Mouse (Mus musculus): ENCODE data around the gene Luzp1.

Luzp1 gene

DNA sequence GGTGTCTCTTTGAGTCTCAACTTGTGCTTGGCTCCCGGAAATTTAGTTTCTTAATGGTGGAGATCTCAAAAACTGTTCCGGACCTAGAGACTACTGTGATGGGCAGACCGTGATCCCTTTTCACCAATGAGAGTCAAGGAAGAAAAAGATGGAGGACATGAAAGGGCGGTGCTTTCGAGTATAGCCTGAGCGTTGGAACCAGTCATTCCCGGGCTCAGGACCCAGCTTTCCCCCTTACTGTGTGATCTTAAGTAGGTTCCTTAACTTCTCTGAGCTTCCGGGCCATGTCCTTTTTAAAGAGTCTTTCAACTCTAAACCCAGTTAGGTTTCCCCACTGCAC lies 6.8 kb upstream of the Luzp1 start:
- peak in 1 of 2 experiments; percentile 25 for DNase-seq

DNA sequence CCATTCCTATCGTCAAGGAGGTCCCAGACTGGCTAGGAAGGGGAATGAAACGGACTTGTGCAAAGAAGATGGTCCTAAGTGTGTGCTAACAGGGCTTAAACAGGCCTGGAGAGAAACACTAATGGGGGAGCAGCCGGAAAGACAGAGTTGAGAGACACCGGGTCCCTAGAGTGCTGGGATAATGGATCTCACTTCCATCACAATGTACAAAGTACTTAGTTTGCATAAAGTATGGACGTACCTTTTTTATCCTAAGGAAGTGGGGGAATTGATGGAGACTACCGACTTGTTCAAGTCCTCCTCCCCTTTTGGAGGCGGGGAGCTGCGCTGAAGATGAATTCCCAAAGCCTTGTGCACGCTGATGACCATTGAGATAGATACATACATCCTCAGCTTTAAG lies 6.1 kb upstream of the Luzp1 start:
- no peak for DNase-seq

DNA sequence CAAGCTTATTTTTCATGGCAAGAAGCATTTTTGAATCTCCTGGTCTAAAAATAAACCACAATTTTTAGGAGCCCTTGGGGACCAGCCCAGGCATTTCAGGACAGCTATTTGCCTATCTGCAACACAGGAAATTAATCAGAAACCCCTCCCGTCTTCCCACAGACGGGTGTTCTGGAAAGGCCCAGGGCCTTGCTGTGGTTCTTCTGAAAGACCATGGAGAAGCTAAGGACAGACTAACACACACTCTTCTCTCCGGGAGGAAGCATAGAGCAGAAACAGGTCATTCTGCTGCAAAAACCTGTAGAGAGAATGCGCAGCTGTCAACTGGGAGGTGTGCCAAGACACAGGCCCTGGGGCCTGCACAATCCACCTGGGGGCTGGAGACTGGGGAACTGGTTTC lies 3.3 kb upstream of the Luzp1 start:
- peak; percentile 57 to 69 for DNase-seq

DNA sequence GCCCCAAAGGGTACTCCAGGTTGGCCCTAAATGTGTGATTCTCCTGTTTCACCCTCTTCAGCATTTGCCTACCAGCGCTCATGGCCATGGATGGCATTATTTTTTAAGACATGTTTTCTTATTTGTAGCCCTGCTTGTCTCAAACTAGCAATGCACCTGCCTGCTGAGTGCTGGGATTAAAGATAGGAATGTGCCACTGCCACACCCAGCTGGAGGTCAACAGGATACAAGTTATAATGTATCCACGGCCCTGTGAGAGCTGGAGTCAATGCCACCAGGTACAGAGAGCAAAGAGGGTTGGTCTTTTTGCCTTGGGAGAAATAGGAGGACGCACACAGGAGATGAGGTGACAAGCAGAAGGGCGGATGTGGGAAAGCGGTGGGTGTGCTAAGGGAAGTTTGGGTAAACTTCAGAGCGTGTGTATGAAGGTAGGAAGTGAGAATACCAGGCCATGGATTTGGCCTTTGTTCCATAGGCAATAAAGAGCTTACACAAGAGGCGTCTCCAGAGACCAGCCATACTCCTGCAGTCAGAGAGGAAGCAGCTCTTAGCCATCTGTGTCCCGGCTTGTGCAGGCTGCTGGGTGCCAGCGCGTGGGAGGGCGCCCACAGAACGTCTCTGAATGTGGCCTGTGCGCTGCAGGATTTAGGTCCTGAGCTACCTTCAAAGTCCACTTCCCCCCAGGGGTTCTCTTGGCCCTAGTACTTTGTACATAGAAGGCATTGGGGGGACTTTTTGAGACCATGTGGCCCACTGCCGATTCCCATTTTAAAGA lies 821 bp upstream of the Luzp1 start:
- DNase-seq = no peak

DNA sequence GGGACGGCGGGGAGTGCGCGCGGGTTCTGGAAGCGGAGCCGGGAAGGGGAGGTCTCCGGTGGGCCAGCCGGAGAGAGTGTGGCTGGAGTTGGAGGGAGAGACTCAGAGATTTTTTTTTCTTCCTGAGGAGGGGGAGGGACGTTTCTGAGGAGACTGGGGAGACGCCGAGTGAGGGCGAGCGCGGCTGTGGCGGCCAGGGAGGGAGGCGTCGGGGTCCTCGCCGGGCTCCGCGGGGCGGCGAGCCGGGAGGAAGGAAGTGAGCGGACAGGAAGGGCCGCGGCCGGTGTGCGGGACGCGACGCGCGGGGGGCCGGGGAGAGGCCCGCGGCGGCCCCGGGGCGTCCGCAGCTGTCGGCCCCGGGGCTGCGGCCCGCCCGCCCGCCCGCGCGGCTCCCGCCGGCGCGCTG lies 383 bp downstream of the Luzp1 start:
- peak; percentile 62 to 66 for DNase-seq

DNA sequence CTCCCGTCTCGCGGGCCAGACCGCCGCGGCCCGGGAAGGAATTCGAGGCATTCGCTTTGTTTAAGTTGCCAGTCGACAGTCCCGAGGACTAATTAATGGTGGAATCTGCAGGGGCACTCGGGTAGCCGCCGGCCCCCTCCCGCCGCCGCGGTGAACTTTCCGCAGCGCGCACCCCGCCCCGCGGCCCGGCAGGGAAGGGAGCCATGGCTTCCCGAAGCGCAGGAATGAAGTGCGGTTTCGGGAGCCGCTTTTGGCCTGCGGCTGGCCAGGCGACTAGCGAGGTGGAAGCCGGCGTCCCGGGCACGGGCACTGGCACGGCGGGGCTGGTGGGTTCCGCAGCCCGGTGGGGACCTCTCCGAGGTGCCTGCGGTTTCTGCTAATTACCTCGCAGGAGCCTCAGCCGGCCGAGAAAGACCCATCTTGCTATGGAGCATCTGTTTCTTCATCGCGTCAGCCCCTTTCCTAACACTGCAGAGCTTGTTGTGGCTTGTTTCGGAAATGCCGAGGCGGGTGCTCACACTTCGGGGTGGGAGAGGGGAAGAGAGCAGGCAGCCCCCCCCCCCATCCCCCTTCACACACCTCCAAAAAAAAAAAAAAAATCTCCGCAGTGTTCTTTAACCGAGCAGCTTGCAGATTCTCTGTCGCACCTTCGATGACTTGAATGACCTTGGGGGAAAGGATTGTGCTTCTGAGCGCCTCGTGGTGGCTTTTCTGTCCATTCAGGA lies 948 bp downstream of the Luzp1 start:
- DNase-seq = peak; percentile 29 to 75

DNA sequence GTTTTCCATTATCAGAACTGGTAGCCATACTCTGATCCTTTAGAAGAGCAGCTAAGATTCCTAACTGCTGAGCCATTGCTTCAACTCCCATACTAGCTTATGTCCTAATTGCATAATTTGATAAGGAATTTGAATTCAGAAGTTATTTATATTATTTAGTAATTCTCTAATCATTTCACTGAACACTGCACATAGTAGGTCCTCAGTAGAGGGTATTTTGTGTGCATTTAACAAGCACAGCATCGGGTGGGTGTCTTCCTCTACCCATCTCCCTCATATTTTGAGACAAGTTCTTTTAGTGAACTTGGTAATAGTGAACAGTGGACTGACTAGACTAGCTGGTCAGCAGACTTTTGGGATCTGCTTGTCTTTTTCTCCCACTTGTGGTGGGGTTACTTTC lies 7.1 kb downstream of the Luzp1 start:
- no peak for DNase-seq

DNA sequence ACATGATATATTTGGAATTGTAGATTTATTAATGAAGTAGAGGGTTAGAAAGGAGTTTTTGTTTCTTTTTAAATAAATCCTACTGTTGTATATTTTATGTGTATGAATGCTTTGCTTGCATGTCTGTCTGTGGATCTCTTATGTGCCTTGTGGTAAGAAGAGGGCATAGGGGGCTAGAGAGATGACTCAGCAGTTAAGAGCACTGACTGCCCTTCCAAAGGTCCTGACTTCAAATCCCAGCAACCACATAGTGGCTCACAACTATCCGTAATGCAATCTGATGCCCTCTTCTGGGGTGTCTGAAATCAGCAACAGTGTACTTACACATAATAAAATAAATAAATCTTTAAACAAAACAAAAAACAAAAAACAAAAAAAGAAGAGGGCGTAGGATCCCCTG lies 17.0 kb downstream of the Luzp1 start:
- no peak for DNase-seq

DNA sequence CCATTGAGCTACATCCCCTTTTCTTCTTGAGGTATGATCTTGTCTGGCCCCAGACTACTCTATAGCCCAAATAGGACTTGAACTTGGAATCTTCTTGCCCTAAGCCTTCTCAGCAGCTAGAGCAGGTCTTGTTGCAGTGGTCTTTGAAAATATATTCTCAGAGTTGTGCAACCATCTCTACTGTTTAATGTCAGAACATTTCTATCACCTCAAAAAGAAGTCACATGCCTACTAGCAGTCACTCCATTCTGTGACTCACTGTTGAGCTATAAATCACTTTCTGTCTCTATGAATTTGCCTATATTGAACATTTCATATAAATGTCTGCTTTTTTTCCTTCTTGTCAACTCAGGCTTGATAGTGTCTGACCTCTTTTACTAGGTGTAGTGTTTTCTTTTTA lies 26.4 kb downstream of the Luzp1 start:
- no peak for DNase-seq

DNA sequence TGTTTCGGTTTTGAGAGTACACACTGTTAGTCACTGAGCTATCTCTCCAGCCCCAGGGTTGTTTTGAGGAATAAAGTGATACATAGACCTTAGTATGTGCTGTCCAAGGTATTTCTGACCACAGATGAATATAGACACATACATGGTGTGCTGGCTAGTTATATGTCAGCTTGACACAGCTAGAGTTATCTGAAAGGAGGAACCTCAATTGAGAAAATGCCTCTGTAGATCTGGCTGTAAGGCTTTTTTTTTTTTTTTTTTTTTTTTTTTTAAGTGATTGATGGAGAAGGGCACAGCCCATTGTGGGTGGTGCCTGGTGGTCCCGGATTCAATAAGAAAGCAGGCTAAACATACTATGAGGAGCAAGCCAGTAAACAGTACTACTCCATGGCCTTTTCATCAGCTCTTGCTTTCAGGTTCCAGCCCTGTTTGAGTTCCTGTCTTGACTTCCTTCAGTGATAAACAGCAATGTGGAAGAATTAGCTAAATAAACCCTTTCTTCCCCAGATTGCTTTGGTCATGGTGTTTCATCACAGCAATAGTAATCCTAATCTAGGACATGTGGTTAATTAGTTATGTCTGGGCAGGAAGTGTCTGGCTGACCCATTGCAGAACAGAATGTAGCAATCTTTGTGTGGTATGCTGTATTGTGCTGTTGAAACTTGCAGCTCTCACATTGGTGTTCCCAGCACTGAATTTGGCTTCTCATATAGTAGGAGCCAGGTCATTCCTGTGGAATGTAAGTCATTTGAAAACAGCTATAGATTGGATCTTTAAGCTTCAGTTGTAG lies 36.1 kb downstream of the Luzp1 start:
- DNase-seq = no peak

DNA sequence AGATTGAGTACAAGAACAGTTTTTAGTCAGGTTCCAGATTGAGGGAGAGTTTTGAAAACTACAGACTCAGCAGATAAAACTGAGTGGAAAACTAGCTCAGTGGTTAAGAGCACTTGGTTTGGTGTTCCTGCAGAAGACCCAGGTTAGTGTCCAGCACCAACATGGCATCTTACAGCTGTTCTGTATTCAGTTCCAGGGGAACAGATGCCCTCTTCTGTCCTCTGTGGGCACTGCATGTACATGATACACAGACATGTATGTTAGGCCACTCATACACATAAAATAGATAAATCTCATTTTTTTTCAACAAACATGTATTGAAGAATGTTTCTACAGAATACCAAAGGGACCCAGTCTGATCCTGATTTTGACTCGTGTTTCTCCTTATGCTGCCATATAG lies 40.3 kb downstream of the Luzp1 start:
- DNase-seq = peak; percentile 40 to 74

DNA sequence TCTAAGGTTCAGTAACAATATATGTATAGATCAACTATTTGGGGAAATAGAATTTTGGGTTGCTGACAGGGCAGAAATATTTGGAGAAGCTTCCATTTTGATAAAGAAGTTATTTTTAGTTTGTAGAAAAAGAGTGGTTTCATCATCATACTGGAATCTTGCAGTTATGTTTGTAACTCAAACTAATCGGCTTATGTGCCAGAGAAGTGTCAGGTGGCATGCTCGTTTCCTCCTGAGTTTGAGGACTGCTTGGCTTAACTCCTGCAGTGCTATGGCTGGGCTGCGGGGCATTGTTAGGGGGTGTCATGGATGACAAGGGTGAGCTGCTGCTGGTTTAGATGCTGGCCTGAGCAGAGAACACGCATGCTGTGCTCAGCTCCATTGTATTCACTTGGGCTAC lies 42.1 kb downstream of the Luzp1 start:
- no peak for DNase-seq

DNA sequence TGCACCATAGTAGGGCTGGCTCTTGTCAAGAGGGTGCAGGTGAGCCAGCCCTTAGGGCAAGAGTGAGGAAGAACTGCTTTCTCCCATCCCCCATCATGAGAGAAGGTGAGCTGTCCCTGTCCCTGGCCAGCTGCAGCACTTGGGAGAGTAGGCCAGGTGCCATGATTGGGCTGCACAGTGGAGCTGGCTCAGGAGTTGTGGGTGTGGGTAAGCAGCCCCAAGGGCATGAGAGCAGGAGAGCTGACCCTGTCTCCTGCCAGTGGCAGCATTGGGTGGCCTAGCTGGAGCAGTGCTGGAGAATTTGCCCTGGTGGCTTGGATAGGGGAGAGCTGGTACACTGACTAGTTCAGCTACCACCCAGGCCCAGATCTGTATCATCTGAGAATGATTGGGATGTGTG lies 43.3 kb downstream of the Luzp1 start:
- DNase-seq = peak; percentile 13 to 26

DNA sequence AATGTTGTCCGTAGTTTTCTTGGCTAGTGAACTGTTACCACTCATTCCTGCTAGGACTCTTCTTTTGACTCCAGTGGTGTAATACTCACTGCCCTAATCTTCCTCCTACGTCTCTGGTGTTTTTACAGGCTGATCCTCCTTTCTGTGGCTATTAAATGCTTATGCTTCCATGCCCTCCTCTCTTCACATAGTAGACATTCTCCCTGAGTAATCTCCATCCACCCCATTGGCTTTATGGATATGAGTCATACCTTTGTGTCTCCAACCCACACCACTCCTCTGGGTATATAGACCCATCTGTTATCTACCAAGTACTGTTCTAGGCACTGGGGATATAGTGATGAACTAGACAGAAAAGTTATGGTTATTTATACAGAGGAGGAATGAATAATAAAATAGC lies 48.6 kb downstream of the Luzp1 start:
- no peak for DNase-seq

DNA sequence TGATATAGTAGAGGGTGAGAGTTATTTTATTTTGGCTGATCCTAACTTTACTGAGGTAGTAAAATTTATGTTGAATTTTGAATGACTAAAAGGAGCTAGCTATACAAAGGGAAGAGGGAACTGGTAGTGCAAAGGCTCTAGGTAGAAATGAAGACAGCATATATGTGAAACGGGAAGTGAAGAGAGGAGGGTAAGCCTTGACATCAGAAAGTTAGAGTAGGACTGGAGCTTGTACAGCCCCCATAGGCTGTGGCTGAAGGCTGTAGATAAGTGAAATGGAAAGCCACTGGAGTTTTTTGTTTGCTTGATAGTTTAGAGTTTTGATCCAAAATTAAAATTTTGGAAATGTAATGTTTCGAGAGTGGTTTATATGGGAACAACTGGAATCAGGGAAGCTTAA lies 49.0 kb downstream of the Luzp1 start:
- no peak for DNase-seq

DNA sequence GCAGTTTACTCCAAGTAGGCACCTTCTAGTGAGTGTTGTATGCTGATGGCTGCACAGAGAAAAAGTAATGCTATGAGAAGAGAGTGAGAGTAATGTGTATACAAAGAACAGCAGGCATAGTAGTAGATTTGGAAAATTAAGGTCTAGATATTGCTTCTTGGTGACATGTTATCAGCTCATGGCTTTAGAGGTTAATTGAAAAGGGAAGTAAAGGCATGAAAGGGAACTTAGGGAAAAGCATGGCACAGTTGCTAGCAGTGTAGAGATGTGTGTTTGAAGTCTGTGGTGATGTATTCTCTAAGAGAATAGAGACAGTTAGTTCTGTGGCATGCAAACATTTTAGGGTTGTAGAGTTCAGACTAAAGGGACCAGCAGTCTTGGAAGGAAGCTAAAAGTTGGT lies 50.3 kb downstream of the Luzp1 start:
- DNase-seq = no peak

DNA sequence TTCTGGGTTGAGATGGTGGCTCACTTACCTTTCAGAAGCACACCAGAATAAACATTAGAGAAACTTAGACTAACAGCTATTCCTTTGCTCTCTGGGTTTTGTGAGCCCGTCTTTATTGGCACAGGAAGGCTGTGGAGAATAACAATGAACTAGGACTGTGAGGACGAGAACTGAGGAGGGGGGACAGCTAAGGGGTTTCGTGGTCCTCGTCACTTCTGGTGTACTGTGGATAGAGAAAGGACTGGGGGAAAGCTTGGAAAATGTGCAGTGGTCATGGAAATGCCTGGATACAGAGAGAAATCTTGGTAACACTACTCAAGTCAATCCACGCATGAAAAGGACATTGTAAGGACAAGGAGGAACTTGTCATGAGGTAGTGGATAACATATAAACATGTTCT lies 52.3 kb downstream of the Luzp1 start:
- no peak for DNase-seq

DNA sequence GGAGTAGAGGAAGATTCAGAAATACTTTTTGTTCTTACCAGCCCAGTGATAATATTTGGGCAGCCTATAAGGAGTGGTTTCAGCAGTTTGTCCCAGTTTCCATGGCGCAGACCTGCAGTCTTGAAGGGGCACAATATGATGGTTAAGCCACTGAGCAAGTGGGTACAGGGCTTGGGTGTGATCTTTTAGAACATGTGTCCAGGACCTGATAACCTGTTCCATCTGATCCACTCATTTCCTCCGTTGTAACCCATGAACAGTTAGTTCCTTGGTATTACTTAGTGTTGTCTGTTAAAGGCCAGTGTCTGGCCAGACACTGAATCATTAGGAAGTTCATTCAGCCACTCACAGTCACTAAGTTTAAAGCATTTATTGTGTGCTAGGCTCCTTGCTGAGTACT lies 54.7 kb downstream of the Luzp1 start:
- no peak for DNase-seq

DNA sequence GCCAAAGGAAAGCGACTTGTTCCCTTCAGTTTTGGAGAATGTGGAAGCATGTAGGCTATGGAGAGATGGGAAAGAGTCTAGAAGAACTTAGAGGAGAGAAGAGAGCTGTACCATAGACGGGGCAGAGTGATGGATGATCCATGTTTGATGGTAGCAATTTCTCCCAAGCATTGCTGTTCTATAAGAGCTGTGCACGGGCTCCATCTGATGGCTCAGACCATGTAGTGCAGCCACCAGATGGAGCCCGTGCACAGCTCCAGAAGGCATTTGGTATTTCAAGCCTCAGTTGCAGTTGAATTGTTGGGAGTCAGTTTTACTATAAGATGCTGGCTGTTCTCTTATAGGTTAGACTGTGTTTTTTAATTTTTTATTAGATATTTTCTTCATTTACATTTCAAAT lies 56.9 kb downstream of the Luzp1 start:
- DNase-seq = peak; percentile 46 to 84

DNA sequence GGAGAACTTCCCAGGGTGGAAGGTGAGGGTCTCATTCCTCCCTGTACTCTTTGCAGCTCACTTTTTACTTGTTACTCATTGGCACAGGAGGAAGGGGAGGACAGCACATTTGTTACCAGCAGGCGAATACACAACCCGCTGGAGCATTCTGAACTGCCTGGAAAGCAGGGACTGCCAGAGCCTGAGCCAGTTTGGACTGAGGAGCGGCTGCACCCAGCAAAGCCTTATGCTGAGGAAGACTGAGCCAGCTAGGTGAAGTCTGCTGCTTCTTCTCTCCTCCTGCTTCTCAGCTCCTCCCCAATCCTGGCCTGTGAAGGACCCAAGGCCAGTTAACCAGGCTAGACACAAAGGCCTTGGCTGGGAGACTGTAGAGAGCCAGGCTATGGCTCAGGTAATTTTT lies 75.6 kb downstream of the Luzp1 start:
- no peak for DNase-seq

DNA sequence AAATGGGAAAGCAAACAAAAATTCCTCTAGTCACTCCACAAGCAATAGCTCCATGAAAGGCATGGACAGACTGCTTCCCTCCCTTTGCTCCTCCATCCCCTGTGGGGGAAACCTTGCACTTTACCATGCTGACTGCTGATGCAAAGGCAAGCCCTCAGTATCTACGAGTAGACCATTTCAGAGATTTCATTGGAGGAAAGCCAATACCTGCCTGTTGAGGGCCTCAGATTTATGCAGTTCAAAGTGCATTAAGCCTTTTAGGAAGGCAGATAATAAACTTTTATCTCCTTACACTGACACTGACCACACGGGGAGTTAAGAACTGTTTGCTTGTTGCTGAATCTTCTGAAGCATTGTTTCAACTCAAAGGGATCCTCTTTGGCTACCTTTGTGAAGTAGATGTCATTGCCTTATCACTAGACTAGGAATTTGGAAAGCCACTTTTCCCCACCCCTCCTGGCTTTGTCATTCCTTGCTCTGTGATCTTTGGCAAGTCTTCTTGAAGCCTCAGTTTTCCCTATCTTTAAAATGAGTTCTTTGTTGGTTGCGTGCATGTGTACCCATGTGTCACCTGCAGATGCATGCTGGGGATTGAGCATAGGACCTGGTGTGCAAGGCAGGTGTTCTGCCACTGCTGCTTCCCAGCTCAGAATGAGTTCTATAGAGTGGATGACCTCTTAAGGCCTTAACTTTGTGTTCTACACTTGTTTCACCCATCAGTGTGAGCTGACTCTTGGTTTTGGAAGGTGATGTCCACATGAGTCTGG lies 76.9 kb downstream of the Luzp1 start:
- DNase-seq = no peak

DNA sequence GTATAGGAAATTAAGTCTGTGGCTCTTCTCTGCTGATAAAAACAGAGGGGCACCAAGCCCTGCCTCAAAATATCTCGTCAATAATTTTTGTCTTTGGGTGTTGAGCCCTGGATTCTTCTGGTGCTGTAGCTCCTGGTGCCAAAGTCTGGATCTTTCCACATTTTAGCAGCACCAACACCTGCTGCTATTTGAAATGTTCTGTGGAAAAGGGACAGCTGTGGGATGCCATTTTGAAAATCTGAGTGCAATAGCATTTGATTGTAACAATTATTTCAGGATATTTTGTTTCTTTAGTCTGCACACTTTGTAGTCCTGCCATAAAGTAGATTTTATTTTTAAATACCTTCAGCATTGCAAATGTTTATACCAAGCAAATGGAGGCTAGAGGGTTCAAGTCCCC lies 78.2 kb downstream of the Luzp1 start:
- no peak for DNase-seq

DNA sequence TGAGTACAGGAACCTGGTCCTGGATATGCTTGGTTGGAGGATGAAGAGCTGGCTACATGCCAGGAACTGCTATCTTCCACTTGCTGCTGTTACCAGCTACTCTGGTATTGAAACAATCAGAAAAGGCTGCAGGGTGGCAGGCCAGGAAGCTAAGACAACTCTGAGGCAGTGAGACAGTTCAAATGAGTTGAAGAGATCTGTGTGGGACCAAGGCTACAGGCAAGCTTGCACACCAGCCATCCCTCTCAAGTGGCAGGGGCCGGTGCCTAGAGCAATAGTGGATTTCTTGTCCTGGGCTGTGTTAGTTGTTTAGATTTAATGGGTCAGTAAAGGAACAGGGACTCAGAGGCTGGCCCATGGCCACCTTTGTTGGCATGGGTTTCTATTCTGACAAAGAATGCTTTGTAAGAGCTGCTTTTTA lies 78.8 kb downstream of the Luzp1 start:
- DNase-seq = peak; percentile 24 to 45

All from kidney, postnatal 36 days (tissue).